Mouse (Mus musculus) E14TG2a.4 (cell line): ENCODE measurements at regions not wholly inside any gene's neighbourhood (a gene's known extent, or its start where the extent isn't known, plus 50 kb on each side); places are given as distances from the start of the nearest gene placed in this dataset.

ENCODE experiments used
- H3K27me3 ChIP-seq: 2 replicates; pipeline ENCODE4 v1.6.1; 2014; ENCODE audit warnings: low read length, control low read depth; ENCODE audit not compliant: insufficient read depth
- H3K36me3 ChIP-seq: 2 replicates; pipeline ENCODE4 v1.6.1; 2014; ENCODE audit warnings: low read length, control low read depth; ENCODE audit not compliant: insufficient read depth
- H3K4me1 ChIP-seq: replicated peaks from 2 replicates; pipeline ENCODE4 v1.6.1; 2014; ENCODE audit warnings: low read depth, low read length, control low read depth
- H3K4me3 ChIP-seq: replicated peaks from 2 replicates; pipeline ENCODE4 v1.5.1; 2014; ENCODE audit warnings: mild to moderate bottlenecking, low read length
- H3K9me3 ChIP-seq: 2 replicates; pipeline ENCODE4 v1.6.1; 2014; ENCODE audit warnings: low read length, control low read depth
- CTCF ChIP-seq: conservative IDR thresholded peaks from 2 replicates; pipeline ENCODE4 v1.5.1; 2014; ENCODE audit warnings: low read length
- NANOG ChIP-seq: IDR thresholded peaks from 2 replicates; pipeline ENCODE4 v1.6.1; 2014; ENCODE audit warnings: borderline replicate concordance, low read length, mixed read lengths
- POU5F1 ChIP-seq: IDR thresholded peaks from 2 replicates; pipeline ENCODE4 v1.6.1; 2014; ENCODE audit warnings: low read length, borderline replicate concordance

- Histone ChIP-seq H3K9me3 (no peaks in the 10 kb centered on the region), H3K36me3 (no peaks in the 10 kb centered on the region), H3K4me3 (no peak overlapping the region), H3K4me1 (peaks cover 4% of the 10 kb centered on the region; the same call in 1 of the 2 replicates), H3K27me3 (no peaks in the 10 kb centered on the region)
- TF ChIP-seq POU5F1, result no peak
- TF ChIP-seq CTCF, result no peak
- TF ChIP-seq NANOG, result no peak
These were observed 606.3 kb downstream of the Kctd8 start for GRCm38 (mm10) chr5:68735186-68735585.

- no peaks in the 10 kb centered on the region for H3K4me1 ChIP-seq
- H3K36me3 ChIP-seq, result no peaks in the 10 kb centered on the region
- H3K9me3 ChIP-seq, result no peaks in the 10 kb centered on the region
- H3K27me3 ChIP-seq, result no peaks in the 10 kb centered on the region
- TF ChIP-seq NANOG, result no peak
- TF ChIP-seq POU5F1, result no peak
- no peak for TF ChIP-seq CTCF
- no peak overlapping the region for H3K4me3 ChIP-seq
These were observed 591.0 kb downstream of the Kctd8 start for GRCm38 (mm10) chr5:68750499-68750898.

GRCm38 (mm10) chr5:68753025-68753424 is 588.5 kb downstream of the Kctd8 start:
- H3K9me3 ChIP-seq, result no peaks in the 10 kb centered on the region
- no peak for TF ChIP-seq CTCF
- no peak for TF ChIP-seq NANOG
- no peak for TF ChIP-seq POU5F1
- H3K27me3 ChIP-seq, result no peaks in the 10 kb centered on the region
- H3K4me3 ChIP-seq, result no peak overlapping the region
- H3K36me3 ChIP-seq, result no peaks in the 10 kb centered on the region
- H3K4me1 ChIP-seq, result no peaks in the 10 kb centered on the region
